Mouse (Mus musculus): ENCODE measurements around the gene Ankrd1.
A peak's percentile ranks its signal among the peaks of the same experiment; 100 is the strongest.

The Ankrd1 gene

DNA sequence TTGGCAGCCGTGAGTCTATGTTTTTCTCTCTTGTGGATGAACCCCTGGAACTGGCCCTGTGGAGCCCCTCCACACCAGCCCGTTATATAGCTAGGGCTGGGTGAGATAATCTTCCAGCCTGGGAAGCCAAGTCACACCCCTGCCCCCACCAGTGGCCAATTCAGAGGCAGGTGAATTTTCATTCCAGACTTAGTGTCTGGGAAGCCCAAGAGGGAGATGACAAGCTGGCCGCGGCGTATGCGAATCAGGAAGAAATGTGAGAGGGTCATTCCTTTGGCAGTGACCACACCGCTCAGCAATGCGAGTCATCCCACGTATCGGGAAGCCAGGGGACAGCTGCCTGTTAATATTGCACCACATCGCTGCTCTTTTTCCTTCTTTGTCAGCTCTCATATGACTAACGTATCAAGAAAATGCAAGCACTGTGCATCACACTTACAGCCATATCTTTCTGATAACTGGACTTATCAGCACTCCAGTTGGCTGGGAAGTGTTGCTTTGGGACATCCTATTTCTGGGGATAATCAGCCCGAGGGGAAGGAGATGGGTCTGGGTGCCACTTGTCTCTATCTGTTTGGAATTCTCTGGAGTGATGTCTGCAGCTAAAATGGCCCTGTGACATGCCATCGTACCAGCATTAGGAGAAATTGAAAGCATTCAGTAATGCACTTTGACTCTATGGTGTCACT, at the start of gene Ankrd1:
TSS of gene Ankrd1 (minus strand) at position 317 of the 689 bp plus-strand sequence.
- DNase-seq (ENCODE audit: low spot score in 2 of 2) = no peak

DNA sequence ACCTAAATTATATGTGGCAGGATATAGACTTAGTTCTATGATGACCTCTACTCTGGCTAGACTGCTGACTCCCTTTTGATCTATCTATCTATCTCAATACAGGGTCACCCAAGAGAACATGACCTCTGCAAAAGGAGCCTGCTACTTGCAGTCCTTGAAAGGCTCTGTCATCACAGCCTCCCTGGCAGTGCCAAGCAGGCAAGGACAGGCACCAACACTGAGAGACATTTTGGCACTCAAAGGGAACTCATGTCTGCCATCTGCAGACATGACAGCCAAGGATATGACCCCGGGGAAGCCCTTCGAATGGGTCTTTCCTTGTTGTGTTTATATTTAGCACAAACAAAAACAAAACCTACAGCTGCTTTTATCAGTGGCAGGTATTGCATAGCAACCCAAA, 49.2 kb upstream of the Ankrd1 start:
- DNase-seq (ENCODE audit: low spot score in 2 of 2) = no peak

DNA sequence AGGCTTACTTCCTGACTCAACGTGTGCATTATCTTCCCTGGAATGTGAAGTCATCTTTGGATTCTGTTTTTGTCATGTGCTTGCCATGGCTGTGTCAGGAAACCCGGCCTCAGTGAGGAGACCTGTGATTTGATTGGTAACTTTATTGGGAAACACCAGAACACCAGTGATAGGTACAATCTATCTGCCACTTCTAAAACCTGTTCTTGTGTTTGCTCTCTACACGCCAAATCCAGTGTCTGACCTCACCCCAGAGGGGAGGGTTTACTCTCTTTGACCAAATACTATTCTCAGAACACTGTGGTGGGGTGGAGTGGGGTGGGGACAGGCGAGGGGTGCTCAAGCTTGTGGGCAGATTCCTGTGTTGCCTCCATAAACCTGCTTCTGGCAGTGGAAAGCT, 48.2 kb upstream of the Ankrd1 start:
- no peak for DNase-seq (ENCODE audit: low spot score in 2 of 2)

DNA sequence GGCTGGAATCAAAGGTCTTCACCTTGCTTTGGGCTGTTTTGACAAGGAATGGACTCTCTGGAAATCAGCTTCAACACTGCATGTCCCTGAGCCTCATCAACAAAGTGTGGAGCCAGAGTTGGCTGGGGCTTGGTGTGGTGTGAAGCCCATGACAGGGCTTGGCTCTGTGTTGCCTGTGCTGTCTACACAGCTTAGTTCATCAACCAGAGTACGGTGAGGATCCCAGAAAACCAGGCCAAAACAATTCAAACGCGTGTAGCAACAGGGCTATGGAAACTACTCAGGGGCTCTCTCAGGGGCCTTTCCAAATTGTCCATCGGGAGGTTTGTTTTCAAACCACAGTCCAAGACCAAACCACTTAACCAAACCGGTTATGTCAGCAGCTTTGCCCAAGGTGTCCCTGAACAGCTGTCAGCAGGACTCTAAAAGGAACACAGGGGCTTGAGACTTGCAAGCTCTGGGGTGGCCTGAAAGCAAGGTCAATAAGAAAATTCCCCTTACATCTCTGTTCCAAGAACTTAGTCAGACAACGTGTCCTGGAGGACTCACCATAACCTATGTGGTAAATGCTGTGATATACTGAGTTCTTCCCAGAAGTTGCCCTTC, 47.5 kb upstream of the Ankrd1 start:
- no peak for DNase-seq (ENCODE audit: low spot score in 2 of 2)

DNA sequence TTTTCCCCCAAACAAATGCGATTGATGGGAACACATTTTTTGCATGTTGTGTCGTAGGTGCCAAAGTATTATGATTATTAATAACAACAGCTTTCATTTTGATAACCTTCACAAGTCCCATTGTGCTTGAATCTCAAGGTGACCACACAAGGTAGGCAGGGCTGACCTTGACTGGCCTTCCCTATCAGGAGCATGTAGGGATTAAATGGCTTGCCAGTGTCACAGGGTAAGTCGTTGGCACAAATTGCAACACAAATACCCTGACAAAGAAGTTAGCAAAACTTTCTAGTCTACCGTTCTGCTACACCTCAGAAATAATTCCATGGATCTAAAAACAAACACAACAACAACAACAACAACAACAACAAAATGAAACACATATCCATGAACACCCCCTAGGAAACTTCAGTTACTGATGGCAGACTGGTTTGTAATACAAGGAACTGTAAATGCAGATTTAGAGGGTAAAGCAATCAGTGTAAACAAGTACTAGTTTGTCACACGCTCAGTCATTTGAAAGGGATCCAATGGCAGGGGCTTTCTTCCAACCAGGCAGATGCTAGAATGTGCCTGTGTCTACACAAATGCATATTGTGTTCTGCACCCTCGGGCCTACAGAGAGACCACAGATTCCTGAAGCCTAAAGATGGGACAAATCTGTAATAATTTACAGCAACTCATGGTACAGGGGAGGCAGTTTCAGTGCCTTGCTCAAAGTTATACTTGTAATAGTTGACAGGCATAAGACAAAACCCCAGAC, 46.7 kb upstream of the Ankrd1 start:
- DNase-seq (ENCODE audit: low spot score in 2 of 2) = no peak

DNA sequence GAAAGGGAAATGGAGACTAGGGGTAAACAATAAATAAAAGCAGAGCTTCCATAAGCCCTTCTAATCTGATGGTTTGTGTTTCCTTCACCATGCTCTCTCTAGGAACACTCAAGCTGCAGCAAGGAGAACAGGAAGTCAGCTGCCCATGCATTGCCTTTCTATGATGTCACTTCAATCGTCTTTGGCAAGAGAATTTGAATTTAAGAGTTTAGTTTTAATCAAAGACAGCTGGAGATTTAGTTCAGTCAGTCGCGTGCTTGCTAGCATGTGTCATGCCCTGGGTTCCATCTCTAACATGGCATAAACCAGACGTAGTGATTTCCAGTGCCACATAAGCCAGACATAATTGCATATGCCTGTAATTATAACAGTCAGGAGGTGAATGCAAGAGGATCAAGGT, 45.5 kb upstream of the Ankrd1 start:
- DNase-seq (ENCODE audit: low spot score in 2 of 2) = no peak

DNA sequence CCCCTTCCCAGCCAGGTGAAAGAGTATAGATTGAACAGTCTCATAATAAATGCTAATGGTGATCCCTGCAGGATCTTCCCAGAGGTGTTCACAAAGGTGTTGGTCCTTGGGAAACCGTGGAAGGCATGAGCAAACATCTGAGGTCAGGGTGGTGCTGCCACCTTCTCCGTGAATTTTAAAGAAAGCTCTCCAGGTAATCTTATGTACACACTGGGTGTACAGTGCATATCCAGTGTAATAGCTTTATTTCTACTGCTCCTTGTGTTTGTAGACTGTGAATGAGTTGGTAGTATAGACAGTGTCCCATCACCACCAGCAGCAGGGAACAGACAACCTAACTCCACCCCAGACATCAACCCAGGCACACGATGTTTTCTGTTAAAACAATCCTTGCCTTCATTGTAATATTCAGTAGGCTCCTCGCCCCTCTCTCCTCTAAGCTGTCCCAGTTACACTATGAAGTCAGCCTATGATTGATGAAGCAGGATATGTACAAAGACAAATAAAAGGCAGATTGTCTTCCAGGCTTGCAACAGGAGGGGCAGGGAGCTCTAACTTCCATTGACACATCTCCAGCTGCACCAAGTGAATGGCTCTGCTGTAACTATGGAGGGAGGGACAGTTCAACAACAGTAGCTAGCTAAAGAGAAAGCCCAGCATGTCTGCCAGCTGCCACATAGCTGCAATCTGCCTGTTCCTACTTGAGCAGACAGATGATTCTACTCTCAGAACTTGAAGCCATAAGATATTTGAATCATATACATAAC, 30.5 kb upstream of the Ankrd1 start:
- no peak for DNase-seq (ENCODE audit: low spot score in 2 of 2)

DNA sequence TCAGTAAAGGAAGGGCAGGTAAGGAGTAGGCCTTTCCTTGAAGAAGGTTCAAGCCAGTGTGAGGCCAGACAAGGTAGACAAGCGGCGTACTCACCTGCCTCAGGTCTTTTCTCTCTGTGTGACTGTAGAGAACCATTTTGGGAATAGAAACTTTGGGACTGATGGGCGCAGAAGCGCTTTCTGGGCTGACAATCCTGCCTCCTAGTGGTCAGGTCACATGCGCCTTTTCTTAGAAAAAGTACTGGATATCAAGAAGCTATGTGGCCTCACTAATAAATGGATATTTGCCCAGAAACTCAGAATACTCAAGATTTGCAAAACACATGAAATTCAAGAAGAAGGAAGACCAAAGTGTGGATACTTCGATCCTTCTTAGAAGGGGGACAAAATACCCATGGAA, 28.7 kb upstream of the Ankrd1 start:
- no peak for DNase-seq (ENCODE audit: low spot score in 2 of 2)

DNA sequence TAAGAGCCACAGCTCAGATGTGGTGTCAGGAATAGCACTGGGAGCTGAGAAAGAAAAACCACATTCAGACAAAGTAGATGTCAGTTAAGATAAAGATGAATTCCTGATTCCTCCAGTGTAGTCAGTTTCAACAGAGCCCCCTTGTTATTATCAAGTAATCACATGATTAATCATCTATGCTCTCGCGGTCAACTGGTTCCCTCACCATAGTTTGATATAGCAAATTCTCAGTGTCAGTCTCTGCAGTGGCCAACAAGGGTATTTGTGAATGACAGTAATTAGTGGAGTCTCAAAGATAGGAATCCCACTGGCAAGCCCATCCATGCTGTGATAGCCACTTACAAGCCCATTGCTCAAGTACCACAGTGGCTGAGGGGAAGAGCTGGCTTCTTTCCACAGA, 23.7 kb upstream of the Ankrd1 start:
- no peak for DNase-seq (ENCODE audit: low spot score in 2 of 2)

DNA sequence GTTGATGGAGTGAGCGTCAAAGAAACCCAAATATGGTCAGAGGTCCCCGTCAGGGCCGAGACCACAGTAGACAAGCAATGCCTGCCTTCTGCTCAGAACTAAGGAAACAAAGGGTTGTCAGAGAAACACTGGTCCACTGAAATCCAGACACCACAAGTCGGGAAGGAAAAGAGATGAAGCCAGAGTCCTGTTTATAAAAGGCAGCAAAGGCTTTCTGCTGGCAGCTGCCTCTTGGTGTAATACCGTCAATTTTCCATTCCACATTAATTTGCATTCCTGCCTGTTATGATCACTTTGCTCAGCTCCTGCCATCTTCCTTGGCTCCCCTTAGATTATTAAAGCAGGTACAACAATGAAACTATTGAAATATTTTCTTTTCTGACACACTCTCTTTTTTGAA, 13.8 kb upstream of the Ankrd1 start:
- no peak for DNase-seq (ENCODE audit: low spot score in 2 of 2)

DNA sequence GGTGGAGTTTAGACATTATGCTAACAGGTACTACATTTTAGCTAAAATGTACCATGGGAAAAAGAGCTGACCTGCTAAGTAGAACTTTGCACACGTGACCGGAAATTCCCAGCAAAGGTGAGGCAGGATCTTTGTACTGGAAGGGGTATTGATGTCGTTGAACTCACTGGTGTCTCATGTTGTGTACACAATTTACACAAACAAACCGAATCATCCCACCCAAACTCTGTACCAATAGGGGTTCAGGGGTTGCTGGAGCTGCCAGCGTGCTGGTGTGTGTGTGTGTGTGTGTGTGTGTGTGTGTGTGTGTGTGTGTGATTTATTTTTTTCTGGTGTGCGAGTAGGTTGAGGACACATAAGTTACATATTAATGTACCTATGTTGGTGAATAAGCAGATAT, 13.2 kb upstream of the Ankrd1 start:
- no peak for DNase-seq (ENCODE audit: low spot score in 2 of 2)

DNA sequence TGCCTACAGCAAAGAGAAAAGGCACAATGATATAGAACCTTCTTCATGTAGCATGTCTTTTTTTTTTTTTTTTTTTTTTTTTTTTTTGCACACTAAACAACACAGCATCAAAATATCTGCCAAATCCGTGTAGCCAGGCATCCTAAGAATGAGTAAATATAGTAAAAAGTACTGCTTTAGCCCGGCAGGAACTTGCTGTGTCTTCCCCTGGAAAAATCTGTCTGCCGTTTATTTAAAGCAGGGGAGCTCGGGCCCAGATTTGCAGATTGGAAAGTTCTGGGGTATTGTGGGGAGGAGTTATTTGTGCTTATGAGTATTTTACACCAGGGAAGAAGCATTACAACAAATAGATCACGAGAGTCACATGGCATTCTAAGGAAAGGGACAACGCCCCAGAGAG, 12.1 kb upstream of the Ankrd1 start:
- no peak for DNase-seq (ENCODE audit: low spot score in 2 of 2)

DNA sequence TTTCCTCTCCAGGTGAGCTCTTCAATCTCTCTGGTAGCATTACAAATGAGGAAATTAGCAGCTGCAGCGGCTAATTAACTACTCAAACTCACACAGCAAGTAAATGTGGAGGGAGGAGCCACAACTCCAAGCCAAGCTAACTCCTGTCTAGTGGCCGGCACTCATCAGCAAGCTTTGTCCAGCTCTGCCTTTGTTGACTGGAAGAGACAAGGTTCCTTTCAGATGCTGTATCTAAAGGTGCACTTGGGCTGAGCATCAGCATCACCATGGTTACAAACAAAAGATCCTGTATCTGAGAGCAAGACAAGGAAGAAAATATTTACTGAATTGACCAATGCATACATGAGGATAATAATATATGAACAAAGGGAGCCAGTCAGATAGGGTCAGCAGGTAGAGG, 10.3 kb upstream of the Ankrd1 start:
- no peak for DNase-seq (ENCODE audit: low spot score in 2 of 2)

DNA sequence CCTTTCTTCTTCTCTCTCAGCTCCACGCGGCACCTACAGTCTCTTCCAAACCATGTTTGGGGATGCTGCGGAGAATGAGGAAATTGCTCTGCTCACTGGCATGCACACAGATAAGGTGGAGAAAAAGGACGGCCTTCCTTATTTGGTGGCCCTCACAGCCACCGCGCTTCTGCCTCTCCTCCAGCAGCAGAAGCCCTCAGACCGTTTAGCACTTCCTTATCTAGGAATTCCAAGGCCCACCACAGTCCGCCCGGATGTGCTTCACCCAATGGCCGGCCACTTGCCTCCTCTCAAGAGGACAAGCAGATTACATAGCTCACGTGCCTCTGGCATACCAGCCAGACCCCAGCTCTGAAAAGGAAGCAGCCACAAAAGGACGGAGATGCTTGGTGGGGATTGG, 9.7 kb upstream of the Ankrd1 start:
- no peak for DNase-seq (ENCODE audit: low spot score in 2 of 2)

DNA sequence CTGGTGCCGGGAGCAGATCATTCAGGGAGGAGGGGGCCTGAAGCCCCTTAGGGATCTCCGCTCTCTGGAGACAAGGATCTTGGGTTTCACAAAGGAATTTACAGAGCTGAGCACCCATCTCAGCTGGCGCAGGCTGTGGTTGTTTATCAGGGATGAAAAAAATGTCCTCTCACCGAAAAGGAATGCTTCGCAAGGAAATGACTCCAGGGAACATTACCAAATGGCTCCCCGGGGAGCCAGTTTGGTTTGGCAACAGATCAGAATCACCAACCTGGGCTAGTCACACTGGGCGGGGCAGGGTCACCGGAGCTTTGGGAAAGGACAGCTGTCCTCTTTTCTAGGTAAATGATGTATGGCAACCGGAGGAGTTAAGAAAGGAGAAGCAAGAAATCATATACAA, 9.3 kb upstream of the Ankrd1 start:
- DNase-seq (ENCODE audit: low spot score in 2 of 2) = no peak

DNA sequence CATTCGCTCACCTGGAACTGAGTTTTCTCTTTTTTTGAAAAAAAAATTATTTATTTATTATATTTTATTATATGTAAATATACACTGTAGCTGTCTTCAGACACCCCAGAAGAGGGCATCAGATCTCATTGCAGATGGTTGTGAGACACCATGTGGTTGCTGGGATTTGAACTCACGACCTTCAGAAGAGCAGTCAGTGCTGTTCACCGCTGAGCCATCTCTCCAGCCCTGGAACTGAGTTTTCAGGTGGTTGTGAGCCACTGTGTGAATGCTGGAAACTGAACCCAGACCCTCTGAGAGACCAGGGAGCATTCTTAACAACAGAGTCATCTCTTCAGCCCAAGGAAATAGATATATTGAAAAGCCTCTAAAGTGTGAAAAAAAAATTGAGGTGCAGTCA, 8.5 kb upstream of the Ankrd1 start:
- no peak for DNase-seq (ENCODE audit: low spot score in 2 of 2)

DNA sequence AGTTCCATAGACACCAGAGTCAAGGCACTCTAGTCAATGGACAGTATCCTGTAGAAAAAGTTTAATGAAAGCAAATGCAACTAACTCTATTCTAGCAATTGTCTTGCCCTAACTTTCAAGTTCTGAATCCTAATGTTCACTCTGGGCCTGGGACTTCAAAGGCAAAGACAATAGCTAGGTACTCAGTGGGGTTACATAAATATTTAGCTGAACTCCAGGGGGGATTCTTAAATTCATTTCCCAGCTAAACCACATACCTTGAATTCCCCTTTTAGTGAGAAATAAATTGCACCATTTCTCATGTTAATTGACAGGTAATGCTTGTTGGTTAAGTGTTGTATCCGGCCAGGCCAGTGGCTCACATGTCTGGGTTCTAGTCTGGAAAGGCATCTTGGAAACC, 4.3 kb upstream of the Ankrd1 start:
- DNase-seq (ENCODE audit: low spot score in 2 of 2) = no peak

DNA sequence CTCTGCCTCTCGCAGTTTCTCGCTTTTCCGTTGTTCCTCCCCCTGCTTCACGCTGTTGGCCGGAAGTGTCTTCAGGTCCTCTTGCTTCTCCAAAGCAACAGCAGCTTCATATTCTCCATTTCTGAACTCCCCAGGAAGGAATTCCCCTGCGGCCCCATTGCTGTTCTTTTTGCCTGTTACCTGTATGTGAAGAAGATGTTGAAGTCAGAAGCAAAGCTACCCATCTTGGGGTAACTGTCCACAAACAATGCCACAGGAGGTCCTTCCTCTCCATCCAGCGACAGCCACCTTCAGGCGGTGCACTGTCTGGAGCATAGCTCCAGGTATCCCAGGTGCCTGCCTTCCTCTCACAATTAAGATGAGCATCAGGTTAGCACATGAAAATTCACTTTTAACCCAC, 680 bp downstream of the Ankrd1 start:
- no peak for DNase-seq (ENCODE audit: low spot score in 2 of 2)

DNA sequence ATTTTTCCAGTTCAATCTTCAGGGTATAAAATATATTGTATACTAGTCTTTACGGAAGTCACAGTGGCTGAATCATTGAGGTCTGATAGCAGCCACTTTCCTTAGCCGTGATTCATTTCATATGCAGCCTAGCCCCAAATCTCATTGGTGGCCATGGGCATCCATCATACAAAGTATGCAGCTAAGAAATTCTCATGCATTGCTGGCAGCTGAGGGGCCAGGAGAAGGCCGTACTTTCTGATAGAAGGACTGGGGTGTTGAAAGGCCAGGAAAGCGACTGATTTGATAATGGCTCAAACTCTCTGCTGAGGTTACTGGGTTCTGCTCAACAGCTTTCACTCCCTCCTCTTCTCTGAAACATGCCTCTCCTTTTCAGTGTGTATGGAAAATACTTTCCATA, 3.7 kb downstream of the Ankrd1 start:
- no peak for DNase-seq (ENCODE audit: low spot score in 2 of 2)

DNA sequence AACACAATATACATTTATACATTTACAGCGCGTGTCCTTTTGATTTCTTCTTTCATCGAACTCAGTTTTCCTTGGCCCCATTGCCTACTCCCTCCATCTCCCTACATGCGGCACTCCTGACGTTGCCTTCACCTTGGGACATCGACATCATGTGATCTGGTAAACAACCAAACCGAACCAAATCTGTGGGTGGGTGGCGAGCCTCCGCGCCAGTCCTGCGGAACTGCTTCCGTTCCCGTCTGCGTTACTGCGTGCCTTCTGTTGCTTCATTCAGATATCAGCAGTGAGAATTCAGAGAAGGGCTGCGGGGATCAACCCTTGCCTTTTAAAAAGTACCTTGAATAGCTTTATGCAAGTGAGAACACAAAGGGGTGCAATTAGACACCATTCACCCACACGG, 7.9 kb downstream of the Ankrd1 start:
- peak; percentile 18 to 25 for DNase-seq (ENCODE audit: low spot score in 2 of 2)

DNA sequence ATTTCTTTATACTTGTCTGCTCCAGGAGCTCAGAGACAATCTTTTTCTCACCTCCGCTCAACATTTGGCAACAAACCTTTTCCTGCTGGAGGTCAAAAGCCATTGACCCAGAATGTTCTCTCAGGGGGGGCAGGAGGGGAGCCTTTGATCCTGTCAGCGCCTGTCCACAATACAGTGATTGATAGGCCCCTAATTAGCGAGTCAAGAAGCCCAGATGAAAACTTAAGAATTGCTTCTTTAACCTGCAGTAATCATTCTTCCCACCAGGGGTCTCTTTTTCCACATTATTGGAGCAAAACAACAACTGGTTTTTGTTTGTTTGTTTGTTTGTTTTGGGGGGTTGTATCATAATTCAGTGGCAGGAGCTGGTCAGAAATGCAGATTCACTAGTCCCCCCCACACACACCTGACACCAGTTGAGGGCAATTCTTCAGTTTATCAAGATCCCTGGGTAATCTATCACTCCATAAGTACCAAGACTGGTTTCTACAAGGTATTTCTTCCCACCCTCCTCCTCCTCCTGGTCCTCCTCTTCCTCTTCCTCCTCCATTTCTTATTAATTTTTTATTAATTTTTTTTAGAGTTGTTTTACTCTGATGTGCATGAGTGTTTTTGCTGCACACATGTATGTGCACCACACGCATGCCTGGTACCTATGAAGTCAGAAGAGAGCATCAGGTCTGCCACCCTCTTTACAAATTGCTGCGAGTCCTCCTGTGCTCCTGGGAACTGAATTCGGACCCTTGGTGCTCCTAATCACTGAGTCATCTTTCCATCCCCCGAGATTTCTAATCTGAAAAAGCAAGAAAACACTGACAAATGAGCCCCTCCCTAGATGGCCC, 8.6 kb downstream of the Ankrd1 start:
- no peak for DNase-seq (ENCODE audit: low spot score in 2 of 2)

DNA sequence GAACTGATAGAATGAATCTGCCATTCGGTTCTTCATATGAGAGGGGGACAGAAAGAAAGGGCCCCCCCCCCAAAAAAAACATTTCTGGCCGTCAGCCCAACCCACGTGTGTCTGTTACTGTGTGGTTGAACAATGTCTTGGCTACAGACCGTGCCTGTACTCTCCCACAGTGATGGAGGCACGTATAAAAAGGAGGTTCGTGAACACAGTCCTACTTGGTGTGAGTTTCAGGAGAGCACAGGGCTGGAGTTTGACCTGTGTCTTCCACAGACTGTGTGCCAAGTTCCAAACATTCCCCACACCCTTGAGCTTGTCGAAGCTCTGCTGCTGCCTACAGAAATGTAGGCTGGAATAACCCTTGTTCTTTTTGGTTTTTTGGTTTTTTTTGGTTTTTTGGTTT, 9.4 kb downstream of the Ankrd1 start:
- DNase-seq (ENCODE audit: low spot score in 2 of 2) = no peak

Data from frontal cortex, postnatal 14 days (tissue).